Mouse (Mus musculus) lung, postnatal 0 days (tissue): ENCODE data around the gene Card10.

ENCODE experiments used
- CTCF ChIP-seq: IDR thresholded peaks from 2 replicates; pipeline ENCODE4 v1.5.1; 2016; ENCODE audit warnings: antibody characterized with exemption, mild to moderate bottlenecking
- EP300 ChIP-seq: IDR thresholded peaks from 2 replicates; pipeline ENCODE4 v1.6.1; 2016; ENCODE audit warnings: antibody characterized with exemption, mild to moderate bottlenecking, control low read depth

- TF ChIP-seq CTCF = no peak
- no peak for TF ChIP-seq EP300
Measured at GRCm38 (mm10) chr15:78805351-78805750, 2.5 kb upstream of the Card10 start.
